Mouse (Mus musculus) neural tube, embryonic 15.5 days (tissue): Measurements from ENCODE around the gene Ppm1h. TPM values are rescaled to one million over a fixed set of nuclear protein-coding genes. Genes with fewer than 3 reads are reported as not detected.
A peak's percentile ranks its signal among the peaks of the same experiment; 100 is the strongest.

Experiments
- ATAC-seq: fragments of 200-750 bp; cut with Nextera tagmentation; 2 replicates; pipeline ENCODE4 v1.8.0; 2017; ENCODE audit warnings: mild to moderate bottlenecking, moderate TSS enrichment, moderate library complexity; ENCODE audit not compliant: low FRiP score
- H3K27ac ChIP-seq: fragments of 300-500 bp; sonication (generic); replicated peaks from 2 replicates; pipeline ENCODE4 v1.5.1; 2015; ENCODE audit warnings: mild to moderate bottlenecking, inconsistent platforms
- H3K27me3 ChIP-seq: fragments of 300-500 bp; sonication (generic); replicated peaks from 2 replicates; pipeline ENCODE4 v1.6.1; 2015; ENCODE audit warnings: inconsistent platforms
- H3K36me3 ChIP-seq: fragments of 300-500 bp; sonication (generic); 2 replicates; pipeline ENCODE4 v1.6.1; 2015; ENCODE audit warnings: inconsistent platforms
- H3K4me1 ChIP-seq: fragments of 300-500 bp; sonication (generic); 2 replicates; pipeline ENCODE4 v1.6.1; 2015; ENCODE audit warnings: inconsistent platforms
- H3K4me2 ChIP-seq: fragments of 300-500 bp; sonication (generic); 2 replicates; pipeline ENCODE4 v1.6.1; 2015; ENCODE audit warnings: inconsistent platforms, mild to moderate bottlenecking, moderate library complexity
- H3K4me3 ChIP-seq: fragments of 300-500 bp; sonication (generic); replicated peaks from 2 replicates; pipeline ENCODE4 v1.5.1; 2015; ENCODE audit warnings: mild to moderate bottlenecking, inconsistent platforms
- H3K9ac ChIP-seq: fragments of 300-500 bp; sonication (generic); replicated peaks from 2 replicates; pipeline ENCODE4 v1.6.1; 2015; ENCODE audit warnings: mild to moderate bottlenecking, inconsistent platforms
- H3K9me3 ChIP-seq: fragments of 300-500 bp; sonication (generic); replicated peaks from 2 replicates; pipeline ENCODE4 v1.6.1; 2016; ENCODE audit warnings: inconsistent platforms
- WGBS: fragments of 180-500 bp; shearing (Covaris S2); methylation state at CpG from one replicate; pipeline ENCODE4 v1.1.7; 2015; ENCODE audit warnings: mixed read lengths; 5-methylcytosine and 5-hydroxymethylcytosine counted together
- polyA plus RNA-seq: library from polyadenylated mRNA; unstranded; fragments of >200 nt; fragmentation: Nextera tagmentation; extraction: Ambion mirVana; gene quantifications from 2 replicates; pipeline ENCODE4 v1.2.1, GENCODE M21; 2015

Ppm1h gene
- polyA plus RNA-seq, 1 experiment from 2014 or later, result 32.6 TPM

DNA sequence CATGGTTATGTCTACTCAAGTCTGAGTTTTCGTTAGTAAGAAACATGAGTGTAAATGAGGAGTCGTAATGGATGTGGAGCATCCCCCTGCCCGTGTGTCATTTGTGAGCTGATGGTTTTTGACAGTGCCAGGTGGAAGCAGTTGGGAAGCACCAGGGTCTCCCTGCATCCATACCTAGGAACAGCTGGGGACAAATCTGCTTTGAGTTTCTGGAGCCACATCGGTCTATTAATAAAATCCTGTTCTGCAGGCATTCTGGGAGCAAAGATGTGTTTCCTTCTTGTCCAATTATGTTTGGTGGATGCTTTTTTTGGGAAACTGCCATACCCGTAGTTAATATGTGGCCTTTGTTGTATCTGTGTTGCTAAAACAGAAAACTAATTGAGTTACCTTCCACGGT is 26.9 kb downstream of the Ppm1h start:
- ATAC-seq, result no peak
- WGBS, result 83% methylated on average over 6 of the region's 6 CpGs
- Histone ChIP-seq H3K9me3 (no peaks in the 10 kb centered on the region), H3K4me3 (no peak overlapping the region), H3K4me1 (peaks cover 19% of the 10 kb centered on the region; the same call in 1 of the 2 replicates), H3K4me2 (no peak overlapping the region), H3K36me3 (no peaks in the 10 kb centered on the region), H3K9ac (no peak overlapping the region), H3K27me3 (no peaks in the 10 kb centered on the region), H3K27ac (no peak overlapping the region)

- H3K27me3 ChIP-seq, result no peaks in the 10 kb centered on the region
- H3K4me2 ChIP-seq, result no peak overlapping the region
- ATAC-seq, result no peak; the same call in 1 of the 2 replicates
- H3K9ac ChIP-seq, result no peak overlapping the region
- no peak overlapping the region for H3K4me3 ChIP-seq
- peaks cover 49% of the 10 kb centered on the region for H3K4me1 ChIP-seq
- peak overlapping the region; percentile 14 for H3K27ac ChIP-seq
- H3K9me3 ChIP-seq, result no peaks in the 10 kb centered on the region
- H3K36me3 ChIP-seq, result no peaks in the 10 kb centered on the region
- 43% methylated on average over 6 of the region's 6 CpGs for WGBS
Measured at GRCm38 (mm10) chr10:122711381-122711811, 32.8 kb downstream of the Ppm1h start.

- Histone ChIP-seq H3K36me3 (no peaks in the 10 kb centered on the region), H3K9me3 (no peaks in the 10 kb centered on the region), H3K4me3 (no peak overlapping the region), H3K4me2 (no peak overlapping the region), H3K4me1 (peaks cover 58% of the 10 kb centered on the region), H3K27me3 (no peaks in the 10 kb centered on the region), H3K27ac (no peak overlapping the region), H3K9ac (no peak overlapping the region)
- WGBS, result 72% methylated on average over 5 of the region's 5 CpGs
- no peak for ATAC-seq
Measured at GRCm38 (mm10) chr10:122712307-122712706, 33.7 kb downstream of the Ppm1h start.

GRCm38 (mm10) chr10:122715856-122716255 is 37.3 kb downstream of the Ppm1h start:
- H3K4me1 ChIP-seq, result peaks cover 44% of the 10 kb centered on the region
- 34% methylated on average over 12 of the region's 12 CpGs for WGBS
- H3K4me2 ChIP-seq, result peak overlapping the region; percentile 20; the same call in 1 of the 2 replicates
- peak overlapping the region; percentile 60 for H3K27ac ChIP-seq
- no peak overlapping the region for H3K9ac ChIP-seq
- no peaks in the 10 kb centered on the region for H3K36me3 ChIP-seq
- no peaks in the 10 kb centered on the region for H3K9me3 ChIP-seq
- H3K27me3 ChIP-seq, result no peaks in the 10 kb centered on the region
- ATAC-seq, result no peak
- H3K4me3 ChIP-seq, result no peak overlapping the region

GRCm38 (mm10) chr10:122716286-122716685 is 37.7 kb downstream of the Ppm1h start:
- H3K27me3 ChIP-seq, result no peaks in the 10 kb centered on the region
- H3K4me2 ChIP-seq, result peak overlapping the region; percentile 20; the same call in 1 of the 2 replicates
- no peak overlapping the region for H3K4me3 ChIP-seq
- no peak overlapping the region for H3K9ac ChIP-seq
- no peaks in the 10 kb centered on the region for H3K9me3 ChIP-seq
- peak; percentile 45; the same call in 1 of the 2 replicates for ATAC-seq
- peaks cover 40% of the 10 kb centered on the region for H3K4me1 ChIP-seq
- WGBS, result 24% methylated on average over 8 of the region's 8 CpGs
- H3K27ac ChIP-seq, result peak overlapping the region; percentile 60
- no peaks in the 10 kb centered on the region for H3K36me3 ChIP-seq

DNA sequence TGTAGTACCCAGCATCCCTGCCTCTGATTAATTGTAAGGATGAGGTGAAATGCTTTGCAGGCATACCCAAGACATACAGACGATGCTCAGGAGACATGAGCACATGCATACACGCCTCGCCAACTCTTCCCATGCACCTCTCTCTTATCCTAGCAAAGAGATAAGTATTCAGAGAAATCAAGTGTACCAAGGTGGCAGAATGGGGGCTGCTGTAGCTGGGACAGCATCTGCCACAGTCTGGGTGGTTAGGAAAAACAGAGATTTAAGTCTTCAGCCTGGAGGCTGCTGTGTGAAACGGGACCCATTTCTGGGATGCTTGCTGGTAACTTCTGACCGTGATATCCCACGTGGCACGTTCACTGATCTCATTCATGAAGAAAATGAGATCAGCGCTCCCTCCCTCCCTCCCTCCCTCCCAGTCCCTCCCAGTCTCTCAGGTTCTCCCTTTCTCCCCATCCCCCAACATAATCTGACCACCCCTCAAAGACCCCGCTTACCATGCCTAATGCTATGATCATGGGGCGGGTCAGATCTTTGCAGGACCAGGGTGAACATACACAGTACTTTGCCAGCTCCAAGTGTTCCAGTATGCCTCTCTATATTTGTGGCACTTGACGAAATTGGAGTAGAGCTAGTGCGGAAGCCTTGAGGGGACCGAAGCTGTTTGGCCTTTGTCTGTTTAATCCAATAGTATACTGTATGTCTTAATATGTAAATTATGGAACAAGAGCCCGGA is 38.3 kb downstream of the Ppm1h start:
- Histone ChIP-seq H3K36me3 (no peaks in the 10 kb centered on the region), H3K4me3 (no peak overlapping the region), H3K4me2 (no peak overlapping the region), H3K27me3 (no peaks in the 10 kb centered on the region), H3K27ac (peak overlapping the region; percentile 60), H3K9ac (no peak overlapping the region), H3K9me3 (no peaks in the 10 kb centered on the region), H3K4me1 (peaks cover 34% of the 10 kb centered on the region)
- ATAC-seq, result no peak
- 64% methylated on average over 14 of the region's 14 CpGs for WGBS

GRCm38 (mm10) chr10:122717754-122718415 is 39.3 kb downstream of the Ppm1h start:
- no peak overlapping the region; the same call in 1 of the 2 replicates for H3K27ac ChIP-seq
- WGBS, result 71% methylated on average over 14 of the region's 14 CpGs

DNA sequence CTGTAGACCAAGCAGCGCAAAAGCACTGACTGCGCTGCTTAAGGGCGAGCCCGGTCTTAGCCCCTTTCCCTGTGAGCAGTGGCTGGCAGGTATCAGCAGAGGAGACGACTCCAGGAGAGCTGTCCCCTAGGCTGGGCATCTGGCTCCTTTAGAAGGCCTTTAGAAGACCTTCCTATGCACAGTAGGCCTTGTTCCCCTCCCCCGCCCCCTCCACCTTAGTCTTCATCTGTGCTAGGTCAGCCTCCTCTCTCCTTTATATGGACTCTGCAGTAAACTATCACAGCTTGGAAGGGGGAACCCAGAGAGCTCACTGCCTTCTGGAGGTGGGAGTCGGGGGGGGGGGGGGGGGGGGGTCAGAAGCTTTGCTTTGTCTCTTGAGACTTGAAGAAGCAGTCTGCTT is 40.4 kb downstream of the Ppm1h start:
- WGBS, result 77% methylated on average over 7 of the region's 7 CpGs
- Histone ChIP-seq H3K4me2 (no peak overlapping the region), H3K4me3 (no peak overlapping the region), H3K9ac (no peak overlapping the region), H3K27ac (no peak overlapping the region), H3K27me3 (no peaks in the 10 kb centered on the region), H3K9me3 (no peaks in the 10 kb centered on the region), H3K36me3 (no peaks in the 10 kb centered on the region), H3K4me1 (peaks cover 31% of the 10 kb centered on the region)
- no peak for ATAC-seq

More at GRCm38 (mm10) chr10:122717754-122718415, 39.3 kb downstream of the Ppm1h start:
- no peaks in the 10 kb centered on the region for H3K27me3 ChIP-seq
- ATAC-seq, result no peak
- H3K9me3 ChIP-seq, result no peaks in the 10 kb centered on the region
- H3K4me3 ChIP-seq, result no peak overlapping the region
- no peaks in the 10 kb centered on the region for H3K36me3 ChIP-seq
- H3K4me1 ChIP-seq, result peaks cover 31% of the 10 kb centered on the region
- H3K4me2 ChIP-seq, result no peak overlapping the region
- H3K9ac ChIP-seq, result no peak overlapping the region

DNA sequence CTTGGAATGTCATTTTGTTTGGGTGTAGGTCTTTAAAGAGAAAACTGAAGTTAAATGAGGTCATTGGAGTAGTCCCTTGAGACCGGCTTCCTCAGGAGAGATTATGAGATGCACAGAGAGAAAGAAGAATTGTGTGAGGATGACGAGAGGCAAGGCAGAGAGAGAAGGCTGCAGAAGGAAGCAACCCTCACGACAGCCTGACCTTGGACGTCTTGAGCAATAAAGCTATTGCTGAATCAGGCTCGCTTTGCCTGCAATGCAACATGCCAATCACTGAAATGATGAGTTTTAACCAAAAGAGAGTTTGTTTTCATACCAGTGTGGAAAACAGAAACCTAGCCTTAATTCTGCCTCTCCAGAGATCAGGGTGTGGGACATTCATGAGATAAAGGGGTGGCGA is 43.5 kb downstream of the Ppm1h start:
- Histone ChIP-seq H3K4me2 (no peak overlapping the region), H3K9me3 (no peaks in the 10 kb centered on the region), H3K4me1 (peaks cover 10% of the 10 kb centered on the region), H3K27me3 (no peaks in the 10 kb centered on the region), H3K9ac (no peak overlapping the region), H3K36me3 (no peaks in the 10 kb centered on the region), H3K4me3 (no peak overlapping the region), H3K27ac (no peak overlapping the region)
- no peak for ATAC-seq
- 85% methylated on average over 6 of the region's 6 CpGs for WGBS

DNA sequence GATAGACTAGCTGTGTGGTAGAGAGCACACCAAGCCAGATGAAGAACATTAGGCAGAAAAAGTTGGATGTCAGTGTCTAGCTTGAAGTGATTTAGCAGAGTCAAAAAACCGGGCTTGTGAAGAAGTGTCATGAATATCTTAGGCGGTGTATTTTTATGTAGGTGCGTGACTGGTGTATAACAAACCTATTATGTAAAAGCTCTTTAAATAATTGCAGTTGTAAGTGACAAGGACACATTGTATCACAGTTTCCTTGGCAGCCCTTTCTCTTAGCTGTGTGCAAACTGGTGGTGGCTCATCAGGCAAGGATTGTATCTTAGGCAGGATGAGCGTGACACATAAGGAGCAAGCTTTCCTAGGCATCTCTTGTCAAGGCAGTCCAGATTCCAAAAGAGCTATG is 46.1 kb downstream of the Ppm1h start:
- ATAC-seq, result no peak
- H3K4me3 ChIP-seq, result no peak overlapping the region

GRCm38 (mm10) chr10:122727228-122727627 is 48.7 kb downstream of the Ppm1h start:
- 58% methylated on average over 4 of the region's 4 CpGs for WGBS
- no peaks in the 10 kb centered on the region for H3K4me1 ChIP-seq
- ATAC-seq, result no peak
- H3K4me3 ChIP-seq, result no peak overlapping the region
- H3K36me3 ChIP-seq, result no peaks in the 10 kb centered on the region
- no peak overlapping the region for H3K27ac ChIP-seq
- H3K9ac ChIP-seq, result no peak overlapping the region
- no peaks in the 10 kb centered on the region for H3K27me3 ChIP-seq
- H3K9me3 ChIP-seq, result no peaks in the 10 kb centered on the region
- H3K4me2 ChIP-seq, result no peak overlapping the region

More for the DNA sequence above, 46.1 kb downstream of the Ppm1h start:
- H3K4me2 ChIP-seq, result no peak overlapping the region
- H3K9ac ChIP-seq, result no peak overlapping the region
- H3K36me3 ChIP-seq, result no peaks in the 10 kb centered on the region
- no peaks in the 10 kb centered on the region for H3K9me3 ChIP-seq
- H3K27me3 ChIP-seq, result no peaks in the 10 kb centered on the region
- H3K4me1 ChIP-seq, result no peaks in the 10 kb centered on the region
- WGBS, result 77% methylated on average over 4 of the region's 4 CpGs
- H3K27ac ChIP-seq, result no peak overlapping the region

GRCm38 (mm10) chr10:122728172-122728571 is 49.6 kb downstream of the Ppm1h start:
- H3K27me3 ChIP-seq, result no peaks in the 10 kb centered on the region
- no peak overlapping the region for H3K4me2 ChIP-seq
- H3K36me3 ChIP-seq, result no peaks in the 10 kb centered on the region
- H3K9me3 ChIP-seq, result no peaks in the 10 kb centered on the region
- no peak for ATAC-seq
- no peak overlapping the region for H3K27ac ChIP-seq
- 85% methylated on average over 2 of the region's 2 CpGs for WGBS
- H3K4me3 ChIP-seq, result no peak overlapping the region
- H3K9ac ChIP-seq, result no peak overlapping the region
- H3K4me1 ChIP-seq, result no peaks in the 10 kb centered on the region
